Mouse (Mus musculus) lung, embryonic 14.5 days (tissue): ENCODE measurements around the gene Gm49321. TPM values are rescaled to one million over a fixed set of nuclear protein-coding genes. Genes with fewer than 3 reads are reported as not detected.

ENCODE experiments used
- ATAC-seq: fragments of 200-750 bp; cut with Nextera tagmentation; 2 replicates; pipeline ENCODE4 v1.8.0; 2017; ENCODE audit warnings: mild to moderate bottlenecking, moderate TSS enrichment, moderate library complexity; ENCODE audit not compliant: insufficient read depth
- DNase-seq: peaks from one replicate; pipeline ENCODE4 v3.0.0-alpha.2; 2015
- H3K27ac ChIP-seq: fragments of 300-500 bp; sonication (generic); 2 replicates; pipeline ENCODE4 v1.5.1; 2014; ENCODE audit warnings: low read depth, mild to moderate bottlenecking, moderate library complexity
- H3K27me3 ChIP-seq: fragments of 300-500 bp; sonication (generic); 2 replicates; pipeline ENCODE4 v1.6.1; 2014; ENCODE audit warnings: low read length, control low read depth; ENCODE audit not compliant: insufficient read depth
- H3K36me3 ChIP-seq: fragments of 300-500 bp; sonication (generic); 2 replicates; pipeline ENCODE4 v1.6.1; 2014; ENCODE audit warnings: control low read depth; ENCODE audit not compliant: insufficient read depth
- H3K4me1 ChIP-seq: fragments of 300-500 bp; sonication (generic); 2 replicates; pipeline ENCODE4 v1.6.1; 2014; ENCODE audit warnings: antibody characterized with exemption, control low read depth; ENCODE audit not compliant: insufficient read depth
- H3K4me2 ChIP-seq: fragments of 300-500 bp; sonication (generic); 2 replicates; pipeline ENCODE4 v1.6.1; 2014; ENCODE audit warnings: mild to moderate bottlenecking
- H3K4me3 ChIP-seq: fragments of 300-500 bp; sonication (generic); 2 replicates; pipeline ENCODE4 v1.5.1; 2014; ENCODE audit warnings: low read depth, low read length
- H3K9ac ChIP-seq: fragments of 300-500 bp; sonication (generic); 2 replicates; pipeline ENCODE4 v1.6.1; 2014
- H3K9me3 ChIP-seq: fragments of 300-500 bp; sonication (generic); 2 replicates; pipeline ENCODE4 v1.6.1; 2016; ENCODE audit warnings: low read depth, low read length, control low read depth
- CTCF ChIP-seq: IDR thresholded peaks from 2 replicates; pipeline ENCODE4 v1.5.1; 2016; ENCODE audit warnings: antibody characterized with exemption, low read depth
- WGBS: fragments of 180-500 bp; shearing (Covaris S2); extraction: QIAGEN DNeasy Blood & Tissue Kit; methylation state at CpG from one replicate; pipeline ENCODE4 v1.1.7; 2014; 5-methylcytosine and 5-hydroxymethylcytosine counted together
- polyA plus RNA-seq: library from polyadenylated mRNA; unstranded; fragments of >200 nt; fragmentation: Nextera tagmentation; extraction: Ambion mirVana; gene quantifications from 2 replicates; pipeline ENCODE4 v1.2.1, GENCODE M21; 2014

Gene Gm49321
- polyA plus RNA-seq, 1 experiment from 2014 or later = 6.2 TPM

DNA sequence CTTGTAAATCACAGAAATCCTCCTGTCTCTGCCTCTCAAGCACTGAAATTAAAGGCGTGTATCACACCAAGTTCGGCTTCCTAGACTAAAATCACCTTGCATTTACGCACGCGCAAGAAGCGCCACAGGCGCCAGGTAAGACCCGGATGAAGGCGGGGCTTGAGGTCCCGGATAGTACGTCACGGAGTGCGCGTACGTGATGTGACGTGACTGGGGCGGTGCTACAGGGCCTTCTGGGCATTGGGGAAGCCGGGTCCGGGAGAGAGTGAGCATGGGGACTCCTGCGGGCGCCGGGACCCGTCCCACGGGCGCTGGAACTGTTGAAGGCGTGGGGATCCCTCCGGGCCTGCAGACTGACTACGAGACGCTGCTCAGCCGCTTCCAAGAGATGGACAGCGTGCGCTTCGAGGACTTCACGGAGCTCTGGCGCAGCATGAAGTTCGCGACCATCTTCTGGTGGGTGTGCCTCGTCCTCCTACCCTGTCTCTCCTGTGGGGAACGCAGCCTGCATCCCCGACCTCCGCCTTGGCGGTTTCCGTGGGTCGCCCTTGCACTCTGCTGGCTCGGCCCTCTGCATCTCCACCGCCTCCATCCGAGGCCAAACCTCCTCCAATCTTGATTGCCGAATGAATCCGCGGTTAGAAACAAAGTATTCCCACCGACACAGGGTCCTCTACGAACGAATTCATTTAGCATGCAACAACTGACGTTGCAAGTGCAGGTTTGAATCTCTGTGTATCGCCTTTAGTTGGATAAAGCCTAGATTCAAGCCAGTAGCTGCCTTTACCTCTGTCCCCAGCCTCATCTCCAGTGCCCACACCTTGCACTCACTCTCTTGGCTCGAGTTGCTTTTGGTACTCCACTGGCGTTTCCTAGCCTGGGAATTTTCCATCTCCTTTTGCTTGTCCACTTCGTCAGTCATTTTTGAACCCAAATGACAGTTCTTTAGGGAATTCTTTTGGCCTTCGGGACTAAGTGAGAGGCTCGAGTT lies 27.1 kb downstream of the Gm49321 start, which contains the start of gene Snapc1:
Gene Snapc1, plus strand, starts transcription at position 191 of the 991 bp plus-strand sequence.
- no peaks in the 10 kb centered on the region for H3K9me3 ChIP-seq
- TF ChIP-seq CTCF = no peak
- H3K4me1 ChIP-seq = no peaks in the 10 kb centered on the region
- H3K27me3 ChIP-seq = no peaks in the 10 kb centered on the region
- H3K27ac ChIP-seq = peak within 1 kb of the TSS; percentile 67
- H3K4me3 ChIP-seq = peak within 1 kb of the TSS; percentile 79
- peak within 1 kb of the TSS; percentile 83 for H3K9ac ChIP-seq
- H3K4me2 ChIP-seq = peak within 1 kb of the TSS; percentile 84
- under 1% methylated on average over 60 of the region's 60 CpGs for WGBS
- DNase-seq (peak; percentile 100), ATAC-seq (peak; percentile 100)
- peaks cover 19% of the 10 kb centered on the region for H3K36me3 ChIP-seq

DNA sequence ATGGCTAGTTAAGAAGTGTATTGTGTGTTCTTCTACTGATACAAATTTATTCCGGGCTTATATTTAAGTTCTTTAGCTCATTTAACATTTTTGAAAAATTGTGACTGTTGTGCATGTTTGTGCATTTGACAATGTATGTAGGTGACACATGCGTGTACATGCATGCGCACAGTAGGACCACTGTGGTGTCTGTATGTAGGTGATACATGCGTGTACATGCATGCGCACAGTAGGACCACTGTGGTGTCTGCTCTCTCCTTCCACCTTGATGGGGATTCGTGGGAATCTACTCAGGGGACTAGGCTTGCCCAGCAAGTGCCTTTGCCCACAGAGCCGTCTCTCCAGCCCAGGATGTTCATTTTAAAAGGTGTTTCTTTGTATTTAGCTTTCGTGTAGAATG lies 31.7 kb downstream of the Gm49321 start:
- no peak overlapping the region for H3K4me2 ChIP-seq
- peaks cover 53% of the 10 kb centered on the region for H3K36me3 ChIP-seq
- no peak for TF ChIP-seq CTCF
- no peak overlapping the region for H3K4me3 ChIP-seq
- 95% methylated on average over 8 of the region's 8 CpGs for WGBS
- H3K9ac ChIP-seq = no peak overlapping the region
- no peak overlapping the region for H3K27ac ChIP-seq
- DNase-seq = no peak
- no peaks in the 10 kb centered on the region for H3K4me1 ChIP-seq
- no peaks in the 10 kb centered on the region for H3K27me3 ChIP-seq
- ATAC-seq = no peak
- H3K9me3 ChIP-seq = peaks cover 8% of the 10 kb centered on the region; the same call in 1 of the 2 replicates

DNA sequence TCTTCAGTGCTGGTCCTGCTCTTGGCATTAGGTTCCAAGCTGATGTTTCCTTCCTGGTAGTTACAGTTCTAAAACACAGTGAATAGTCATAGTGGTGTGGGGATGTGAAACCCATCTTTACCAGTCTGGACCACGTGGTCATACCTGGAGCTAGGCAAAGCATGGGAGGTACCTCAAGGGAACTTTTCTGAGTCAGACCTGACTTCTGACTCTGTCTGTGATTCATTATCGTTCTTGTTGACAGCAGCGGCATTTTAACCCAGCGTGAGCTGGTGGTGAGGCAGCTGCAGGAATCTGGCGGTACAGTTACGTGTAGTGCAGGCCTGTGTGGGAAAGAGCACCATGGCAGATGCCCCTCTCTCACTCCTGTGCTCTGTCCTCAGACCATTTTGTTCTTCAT lies 37.1 kb downstream of the Gm49321 start:
- Histone ChIP-seq H3K27me3 (no peaks in the 10 kb centered on the region), H3K4me3 (no peak overlapping the region), H3K9me3 (peaks cover 8% of the 10 kb centered on the region; the same call in 1 of the 2 replicates), H3K27ac (no peak overlapping the region), H3K4me1 (no peaks in the 10 kb centered on the region), H3K9ac (no peak overlapping the region), H3K36me3 (peaks cover 80% of the 10 kb centered on the region), H3K4me2 (no peak overlapping the region)
- no peak for ATAC-seq
- no peak for TF ChIP-seq CTCF
- DNase-seq = no peak
- 86% methylated on average over 6 of the region's 6 CpGs for WGBS

DNA sequence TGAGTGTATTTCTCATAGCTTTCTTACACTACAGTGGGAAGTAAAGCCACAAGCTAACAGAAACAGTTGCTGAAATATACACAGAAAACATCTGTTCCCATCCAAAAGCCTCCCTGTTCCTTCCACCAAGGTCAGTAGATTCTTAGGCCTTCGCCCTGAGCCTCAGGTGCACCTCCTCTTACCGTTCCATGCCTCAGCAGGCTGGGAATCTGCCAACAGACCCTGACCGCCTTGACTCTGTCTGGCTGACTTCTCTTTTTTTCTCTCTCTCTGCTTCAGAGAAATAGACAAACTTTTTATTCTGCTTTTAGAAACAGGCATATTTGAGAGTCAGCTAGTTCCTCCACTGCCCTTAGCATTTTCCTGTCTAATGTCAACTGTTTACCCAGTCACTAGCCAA lies 40.7 kb downstream of the Gm49321 start:
- TF ChIP-seq CTCF = no peak
- H3K27me3 ChIP-seq = no peaks in the 10 kb centered on the region
- DNase-seq (no peak), ATAC-seq (no peak)
- H3K4me2 ChIP-seq = no peak overlapping the region
- no peaks in the 10 kb centered on the region for H3K9me3 ChIP-seq
- H3K4me3 ChIP-seq = no peak overlapping the region
- no peak overlapping the region for H3K27ac ChIP-seq
- 79% methylated on average over 3 of the region's 3 CpGs for WGBS
- no peaks in the 10 kb centered on the region for H3K4me1 ChIP-seq
- H3K36me3 ChIP-seq = peaks cover 75% of the 10 kb centered on the region
- H3K9ac ChIP-seq = no peak overlapping the region

DNA sequence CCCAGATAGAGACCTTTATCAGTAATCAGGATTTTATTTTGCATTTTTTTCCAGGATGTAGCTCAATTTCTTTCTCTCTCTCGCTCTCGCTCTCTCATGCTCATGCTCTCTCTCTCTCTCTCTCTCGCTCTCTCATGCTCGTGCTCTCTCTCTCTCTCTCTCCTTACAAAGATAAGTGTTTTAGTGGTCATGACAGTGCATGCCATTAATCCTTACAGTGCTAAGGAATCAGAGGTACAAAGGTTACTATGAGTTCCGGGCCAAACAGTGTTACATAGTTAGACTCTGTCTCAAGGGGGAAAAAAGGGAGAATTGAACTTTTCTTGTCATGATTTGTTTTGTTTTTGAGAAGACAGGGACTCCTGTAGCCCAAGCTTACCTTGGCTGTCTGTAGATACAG lies 42.2 kb downstream of the Gm49321 start:
- H3K4me3 ChIP-seq = no peak overlapping the region
- no peak for TF ChIP-seq CTCF
- H3K4me2 ChIP-seq = no peak overlapping the region
- DNase-seq = no peak
- no peak overlapping the region for H3K27ac ChIP-seq
- no peaks in the 10 kb centered on the region for H3K27me3 ChIP-seq
- H3K4me1 ChIP-seq = no peaks in the 10 kb centered on the region
- peaks cover 80% of the 10 kb centered on the region for H3K36me3 ChIP-seq
- no peaks in the 10 kb centered on the region for H3K9me3 ChIP-seq
- 83% methylated on average over 5 of the region's 5 CpGs for WGBS
- no peak overlapping the region for H3K9ac ChIP-seq
- ATAC-seq = no peak

DNA sequence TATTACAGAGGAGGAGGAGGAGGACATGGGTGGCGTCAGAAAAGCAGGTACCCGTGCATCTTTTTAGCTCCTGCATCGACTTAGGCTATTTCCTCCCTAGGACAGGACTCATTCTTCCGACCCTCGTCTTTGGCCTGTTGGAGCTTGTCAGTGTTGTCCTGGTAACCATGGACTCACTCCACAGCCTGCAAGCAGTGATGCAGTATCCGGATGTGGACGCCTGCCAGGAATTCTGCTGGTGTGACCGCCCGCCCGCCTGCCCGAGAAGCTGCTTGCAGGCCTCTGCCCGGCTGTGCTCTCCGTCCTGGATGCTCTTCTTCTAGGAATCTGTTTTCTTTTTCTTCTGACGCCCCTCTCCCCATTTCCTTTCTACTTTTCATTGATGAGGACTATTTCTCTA lies 45.1 kb downstream of the Gm49321 start:
- Histone ChIP-seq H3K36me3 (peaks cover 64% of the 10 kb centered on the region), H3K4me1 (no peaks in the 10 kb centered on the region), H3K27me3 (no peaks in the 10 kb centered on the region), H3K4me2 (no peak overlapping the region), H3K27ac (no peak overlapping the region), H3K9me3 (no peaks in the 10 kb centered on the region), H3K9ac (no peak overlapping the region), H3K4me3 (no peak overlapping the region)
- no peak for TF ChIP-seq CTCF
- ATAC-seq (peak; percentile 97), DNase-seq (peak; percentile 95)
- WGBS = 48% methylated on average over 14 of the region's 14 CpGs

DNA sequence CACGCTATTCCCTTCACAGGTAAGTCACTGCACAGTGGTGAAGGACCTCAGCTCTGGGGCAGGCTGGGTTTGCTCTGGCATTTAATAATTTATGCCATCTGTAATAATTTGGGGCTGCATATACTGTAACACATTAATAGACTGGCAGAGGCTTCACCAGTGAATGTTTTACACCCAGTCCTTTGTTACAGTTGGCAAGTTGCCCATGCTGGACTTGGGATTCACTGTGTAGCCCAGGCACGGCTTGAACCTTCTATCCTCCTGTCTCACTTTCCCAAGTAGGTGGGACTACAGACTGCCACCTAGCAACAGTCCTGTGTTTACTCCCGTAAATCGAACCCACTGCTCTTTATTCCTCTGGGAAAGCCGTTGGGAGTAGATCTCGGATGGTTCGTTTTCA lies 48.8 kb downstream of the Gm49321 start:
- no peaks in the 10 kb centered on the region for H3K9me3 ChIP-seq
- DNase-seq (peak; percentile 30), ATAC-seq (no peak)
- H3K4me3 ChIP-seq = no peak overlapping the region
- H3K4me1 ChIP-seq = no peaks in the 10 kb centered on the region
- TF ChIP-seq CTCF = no peak
- no peak overlapping the region for H3K4me2 ChIP-seq
- WGBS = 78% methylated on average over 7 of the region's 7 CpGs
- no peak overlapping the region for H3K27ac ChIP-seq
- no peak overlapping the region for H3K9ac ChIP-seq
- H3K36me3 ChIP-seq = peaks cover 31% of the 10 kb centered on the region
- no peaks in the 10 kb centered on the region for H3K27me3 ChIP-seq
